Mouse (Mus musculus) cerebellum, adult 11-12 months (tissue): ENCODE data around the gene Gm20388.

ENCODE experiments used
- DNase-seq: peaks from one replicate; pipeline ENCODE4 v3.0.0; 2022

Gene Gm20388

DNA sequence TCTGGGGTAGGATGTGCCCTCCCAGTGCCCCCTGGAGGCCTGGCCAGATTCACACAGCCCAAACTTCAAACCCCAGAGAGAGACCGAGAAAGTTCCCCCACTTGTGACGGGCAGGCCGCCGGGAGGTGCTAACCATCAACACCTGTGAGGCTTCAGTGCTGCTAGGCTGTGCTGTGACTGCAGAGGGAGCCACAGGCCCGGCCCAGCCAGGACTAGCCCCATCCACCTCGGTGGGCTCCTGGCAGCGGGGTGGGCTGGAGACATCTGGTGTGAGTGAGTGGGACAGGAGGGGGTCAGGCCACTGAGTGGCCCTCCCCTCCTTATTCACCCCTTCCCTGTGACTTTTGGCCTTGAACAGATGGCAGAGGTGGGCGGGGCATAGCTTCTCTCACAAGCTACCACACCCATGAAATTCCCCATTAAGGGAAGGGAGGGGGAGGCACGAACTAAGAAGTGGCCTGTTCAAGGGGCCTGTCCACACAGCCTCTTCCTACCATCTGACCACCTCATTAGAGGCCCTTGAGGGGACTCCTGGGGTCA lies 497.1 kb downstream of the Gm20388 start:
- DNase-seq = peak; percentile 49

DNA sequence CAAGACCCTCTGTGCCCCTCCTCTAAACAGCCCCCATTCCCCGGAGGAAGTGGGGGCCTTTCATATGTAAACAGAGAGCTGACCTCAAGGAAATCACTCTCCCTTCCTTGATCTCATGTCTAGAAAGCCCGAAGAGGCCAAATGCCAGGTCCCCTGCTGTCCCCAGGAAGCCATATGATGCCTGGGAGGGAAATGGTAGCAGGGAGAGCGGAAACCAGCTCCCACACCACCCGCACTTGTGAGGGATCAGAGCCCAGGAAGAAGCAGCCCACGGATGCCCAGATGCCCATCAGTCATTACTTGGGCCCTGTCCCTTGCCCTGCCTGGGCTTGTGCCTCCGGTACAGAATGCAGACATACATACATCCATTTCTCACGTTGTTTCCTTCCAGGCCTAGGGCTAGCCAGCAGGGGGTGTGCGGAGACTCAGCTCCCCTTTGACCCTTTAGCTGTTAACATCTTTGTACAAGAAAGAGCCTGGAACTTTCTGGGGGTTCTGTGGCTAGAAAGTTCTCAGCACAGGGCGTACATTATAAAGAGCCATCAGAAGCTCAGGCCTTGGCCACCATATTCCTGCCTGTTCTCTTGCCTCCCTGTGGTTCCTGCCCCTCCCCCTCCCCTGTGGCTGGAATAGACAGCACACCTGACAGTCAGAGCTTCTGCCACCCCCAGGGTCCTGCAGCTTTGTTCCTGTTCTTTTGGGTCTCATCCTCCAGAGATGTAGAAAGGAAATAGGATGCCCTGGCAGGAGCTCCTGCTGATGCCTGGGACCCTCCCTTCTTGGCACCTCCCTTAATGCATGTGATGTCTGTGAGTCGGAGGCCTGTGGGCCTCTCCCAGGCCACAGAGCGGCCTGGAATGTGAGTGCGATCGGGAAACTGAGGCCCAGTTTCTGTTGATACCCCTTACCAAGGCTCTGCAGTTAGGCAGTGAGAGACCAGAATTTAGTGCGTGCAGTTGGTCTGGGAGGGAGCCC lies 497.9 kb downstream of the Gm20388 start:
- peak; percentile 62 for DNase-seq

- DNase-seq = no peak
Observed at GRCm38 (mm10) chr8:120409371-120410013, 498.9 kb downstream of the Gm20388 start.

GRCm38 (mm10) chr8:120411059-120411458 lies 500.4 kb downstream of the Gm20388 start:
- DNase-seq = no peak

- DNase-seq = no peak
Observed at GRCm38 (mm10) chr8:120411862-120412261, 501.2 kb downstream of the Gm20388 start.

DNA sequence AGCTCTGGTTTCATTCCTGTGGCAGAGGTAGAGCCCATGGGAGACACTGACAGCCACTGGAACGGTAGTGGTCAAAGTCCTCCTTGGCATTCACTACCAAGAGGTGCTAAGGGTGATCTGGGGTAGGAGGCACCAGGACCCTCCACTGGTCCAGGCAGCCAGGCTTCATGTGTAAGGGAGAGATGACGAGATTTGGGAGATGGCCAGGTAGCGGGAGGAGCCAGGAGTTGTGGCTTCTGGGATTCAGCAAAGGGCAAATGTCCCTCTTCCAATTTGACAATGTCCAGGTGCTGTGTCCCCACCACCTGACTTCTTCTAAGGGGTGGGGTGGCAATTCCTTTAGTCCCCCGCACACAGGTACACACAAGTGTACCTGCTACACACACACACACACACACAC lies 501.7 kb downstream of the Gm20388 start:
- DNase-seq = no peak

- no peak for DNase-seq
Observed at GRCm38 (mm10) chr8:120412911-120413625, 502.4 kb downstream of the Gm20388 start.

DNA sequence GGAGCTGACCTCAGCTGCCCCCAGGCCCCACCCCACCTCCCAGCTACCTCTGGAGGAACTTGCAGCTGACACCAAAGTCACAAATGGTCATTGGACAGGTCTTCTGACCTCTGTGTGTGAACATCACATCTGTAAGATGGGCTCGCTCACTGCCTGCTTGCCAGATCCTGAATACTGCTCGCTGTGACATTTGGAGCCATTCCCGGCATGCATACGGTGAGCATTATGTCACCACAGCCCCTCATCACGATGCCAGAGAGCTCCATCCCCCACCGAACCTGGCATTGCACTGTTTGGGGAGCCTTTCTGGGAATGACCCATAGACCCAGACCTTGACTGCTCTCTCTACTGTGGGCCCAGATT lies 503.0 kb downstream of the Gm20388 start:
- no peak for DNase-seq

- no peak for DNase-seq
Observed at GRCm38 (mm10) chr8:120414216-120414615, 503.6 kb downstream of the Gm20388 start.

DNA sequence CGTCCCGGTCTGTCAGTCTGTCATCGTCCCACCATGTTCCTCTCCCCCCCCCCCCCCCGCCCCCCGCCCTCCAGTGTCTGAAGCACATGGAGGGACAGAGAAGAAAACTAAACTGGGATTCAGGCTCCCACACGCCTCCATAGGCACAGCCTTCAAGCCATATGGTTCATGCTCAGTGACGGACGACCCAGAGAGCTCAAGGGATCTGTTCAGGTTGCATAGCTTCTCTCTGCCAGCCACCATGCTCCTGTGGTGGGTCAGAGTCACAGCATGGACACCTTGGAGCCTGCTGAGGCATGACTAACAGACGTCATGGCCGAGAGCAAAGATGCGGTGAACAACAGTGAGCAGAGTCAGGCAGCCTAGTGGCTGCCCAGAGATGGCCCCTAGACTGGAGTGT lies 504.8 kb downstream of the Gm20388 start:
- DNase-seq = no peak

GRCm38 (mm10) chr8:120416173-120416521 lies 505.5 kb downstream of the Gm20388 start:
- DNase-seq = peak; percentile 46

- peak; percentile 49 for DNase-seq
Observed at GRCm38 (mm10) chr8:120416522-120417394, 506.1 kb downstream of the Gm20388 start.

DNA sequence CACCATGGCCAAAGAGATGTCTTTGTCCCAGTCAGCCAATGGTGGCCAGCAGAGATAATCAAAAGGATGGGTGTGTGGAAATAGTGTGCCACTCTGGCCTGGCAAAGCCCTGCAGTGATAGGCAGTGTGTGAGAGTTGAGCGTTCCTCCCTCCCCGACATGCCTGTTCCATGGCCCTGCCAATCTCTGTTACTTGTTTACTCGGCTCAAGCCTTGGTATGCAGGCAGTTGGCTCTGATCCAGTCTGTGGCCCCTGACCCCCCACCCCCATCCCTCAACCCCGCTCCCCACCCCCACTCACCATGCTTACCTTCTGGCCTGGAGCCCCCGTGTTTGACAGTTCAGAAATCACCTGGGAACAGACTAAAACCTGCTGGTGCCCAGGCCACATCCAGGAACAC lies 507.5 kb downstream of the Gm20388 start:
- no peak for DNase-seq

DNA sequence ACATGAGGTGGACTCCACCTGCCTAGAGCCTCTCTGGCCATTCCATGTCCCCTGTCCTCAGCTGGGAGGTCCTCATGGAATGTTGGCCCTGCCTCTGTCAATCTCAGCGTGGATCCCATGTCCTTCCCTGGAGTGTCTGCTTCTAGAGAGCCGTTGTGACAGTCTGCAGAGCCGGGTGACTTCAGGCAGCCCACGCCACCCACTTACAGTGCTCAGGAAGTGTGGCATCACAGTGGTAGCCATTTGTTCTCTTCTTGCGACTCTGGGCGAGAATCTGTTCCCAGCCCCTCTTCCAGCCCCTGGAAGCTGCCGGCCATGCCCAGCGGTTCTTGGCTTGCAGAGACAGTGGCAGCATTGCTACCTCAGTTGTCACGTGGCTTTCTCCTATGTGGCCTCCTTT lies 509.0 kb downstream of the Gm20388 start:
- DNase-seq = no peak

DNA sequence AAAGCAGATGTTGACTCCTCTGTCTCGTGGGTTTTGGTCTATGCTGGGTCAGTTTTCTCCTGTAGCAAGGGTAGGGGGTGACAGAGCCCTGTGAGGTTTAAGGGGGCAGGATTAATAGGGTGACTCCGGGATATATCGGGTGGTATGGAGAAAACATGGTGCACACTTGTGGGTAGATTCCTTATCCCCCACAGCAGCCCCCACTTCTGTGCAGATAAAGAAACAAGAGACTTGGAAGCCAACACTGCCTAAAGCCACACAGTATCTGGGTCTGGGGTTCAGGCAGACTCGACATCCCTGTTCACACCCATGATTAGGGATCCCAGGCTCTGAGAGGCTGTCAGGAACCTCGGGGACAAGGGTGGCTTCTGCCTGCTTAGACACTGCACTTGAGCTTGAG lies 509.6 kb downstream of the Gm20388 start:
- no peak for DNase-seq

GRCm38 (mm10) chr8:120421638-120422037 lies 511.0 kb downstream of the Gm20388 start:
- no peak for DNase-seq

GRCm38 (mm10) chr8:120422236-120422635 lies 511.6 kb downstream of the Gm20388 start:
- DNase-seq = no peak

- DNase-seq = no peak
Observed at GRCm38 (mm10) chr8:120423576-120423975, 512.9 kb downstream of the Gm20388 start.

DNA sequence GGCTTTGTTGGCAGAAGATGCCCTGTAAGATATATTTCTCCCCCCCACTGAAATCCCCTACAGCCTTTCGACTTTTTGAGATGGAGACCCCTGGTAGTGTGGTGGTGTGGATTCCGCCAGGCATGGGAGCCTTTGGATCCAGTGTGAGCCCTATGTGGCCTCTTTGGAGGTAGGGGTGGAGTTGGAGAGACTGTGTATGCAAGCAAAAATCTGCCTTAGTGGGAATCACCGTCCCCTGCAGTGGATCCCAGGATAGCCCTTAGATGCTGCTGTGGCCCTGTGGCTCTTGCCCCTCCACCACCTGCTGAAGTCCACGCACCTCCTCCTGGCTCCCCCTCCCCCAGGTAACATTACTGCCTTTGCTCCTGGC lies 514.2 kb downstream of the Gm20388 start:
- DNase-seq = no peak

DNA sequence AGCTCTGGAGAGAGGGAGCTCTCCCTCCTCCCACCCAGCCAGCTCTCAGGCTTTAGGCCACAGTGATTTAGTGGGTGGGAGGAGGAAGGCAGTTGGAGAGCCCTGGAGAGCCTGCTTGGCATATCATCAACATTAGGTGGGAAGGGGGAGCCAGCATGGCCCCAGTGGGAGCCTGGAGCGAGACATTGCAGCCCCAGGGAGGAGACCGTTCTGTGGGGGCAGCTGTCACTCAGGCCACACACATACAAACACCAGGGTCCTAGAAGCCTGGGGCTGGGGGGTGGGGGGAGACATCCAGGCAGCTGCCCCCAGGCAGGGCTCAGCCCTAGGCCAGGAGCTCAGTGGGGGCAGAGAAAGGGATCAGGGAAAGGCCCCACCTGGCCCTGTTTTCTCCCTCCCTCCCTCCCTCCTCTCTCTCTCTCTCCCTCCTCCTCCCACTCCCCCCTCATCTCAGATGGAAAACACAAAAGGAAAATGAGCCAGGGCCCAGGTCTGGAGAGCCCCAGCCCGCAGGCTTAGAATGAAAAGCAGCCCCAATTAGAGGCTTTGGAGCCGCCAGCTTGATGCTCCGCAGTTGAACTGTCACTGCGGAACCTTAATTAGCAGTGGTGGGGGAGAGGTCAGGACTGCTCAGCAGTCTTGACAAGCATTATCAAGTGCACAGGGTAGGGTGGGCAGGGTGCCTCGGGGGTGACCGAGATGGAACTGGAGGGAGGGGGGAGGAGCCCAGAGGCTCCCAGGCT lies 514.7 kb downstream of the Gm20388 start:
- DNase-seq = no peak

- DNase-seq = no peak
Observed at GRCm38 (mm10) chr8:120426105-120426504, 515.5 kb downstream of the Gm20388 start.
